19 mouse cellular contexts compared by ENCODE assay signal in genomic region chr10:94134535-94135390, GRCm38 (mm10). TPM values are rescaled to one million over a fixed set of nuclear protein-coding genes. Genes with fewer than 3 reads are reported as not detected.
DNase-seq lines count a peak whose midpoint lies in the region; TF ChIP-seq lines count a peak whose summit lies in the region.
"Had no signal": no experiment of that assay in that cellular context is flagged by ENCODE, and none has a peak within 500 bp of the region (broad histone marks: within the 10 kb centered on the region; RNA-seq: fewer than 3 reads in every experiment).

No protein-coding gene starts in this region.

- WGBS in liver, adult 2 months = 74% methylated on average over 12 of the region's 12 CpGs

- peak overlapping the region; percentile 28; the same call in 1 of the 2 replicates for H3K27ac ChIP-seq in layer of hippocampus, adult 2 months
- H3K27ac ChIP-seq in liver, adult 2 months (replicated peaks; ENCODE audit: insufficient read depth, low read depth, low read length) = no peak overlapping the region
- H3K27ac ChIP-seq: embryonic facial prominence, embryonic 10.5 days; forebrain, embryonic 10.5 days; heart, adult 2 months; heart, embryonic 15.5 days; hindbrain, embryonic 14.5 days had no signal

- peaks cover 46% of the 10 kb centered on the region for H3K36me3 ChIP-seq in liver, adult 2 months (ENCODE audit: control insufficient read depth, insufficient read depth, low read length)
- H3K36me3 ChIP-seq: heart, embryonic 15.5 days had no signal

- no peak for DNase-seq in layer of hippocampus, adult 2 months (ENCODE audit: low spot score in 2 of 2)
- no peak for DNase-seq in layer of hippocampus, postnatal 36 days
- peak; percentile 80 for DNase-seq in liver, adult 2 months (ENCODE audit: extremely low read depth, low read depth, low spot score)
- no peak for DNase-seq in liver
- DNase-seq in fat pad, adult 2 months (ENCODE audit: extremely low read depth, low read depth, low spot score) = peak; percentile 76
- peak; percentile 23 for DNase-seq in retina, postnatal 1 day
- no peak for DNase-seq in thymus, postnatal 36 days
- DNase-seq: adrenal gland, postnatal 14 days; cerebellum, adult 18-20 months; cerebellum, adult 9-11 months; gastrocnemius, postnatal 10 days; heart, adult 2 months; heart, postnatal 14 days had no signal

- H3K9ac ChIP-seq in liver, adult 2 months (ENCODE audit: low read depth, low read length) = no peak overlapping the region
- H3K9ac ChIP-seq: heart, embryonic 15.5 days; hindbrain, embryonic 14.5 days had no signal

- TF ChIP-seq CTCF in layer of hippocampus, adult 2 months (conservative IDR thresholded peaks at IDR 0.05) = no peak
- TF ChIP-seq CTCF in liver, adult 2 months (IDR thresholded peaks at IDR 0.05; ENCODE audit: low read depth, low read length) = no peak

- H3K27me3 ChIP-seq in liver, adult 2 months (ENCODE audit: control insufficient read depth, insufficient read depth, low read length) = no peaks in the 10 kb centered on the region
- H3K27me3 ChIP-seq: CH12.LX; heart, embryonic 15.5 days; Patski had no signal

- no peak for TF ChIP-seq POLR2A in liver, adult 2 months (IDR thresholded peaks at IDR 0.05; ENCODE audit: extremely low read depth, insufficient read depth, low read length)

- peaks cover 7% of the 10 kb centered on the region for H3K4me1 ChIP-seq in liver, adult 2 months (ENCODE audit: control insufficient read depth, insufficient read depth, low read length)
- H3K4me1 ChIP-seq: forebrain, embryonic 10.5 days had no signal

- no peaks in the 10 kb centered on the region for H3K79me2 ChIP-seq in liver, adult 2 months (ENCODE audit: control insufficient read depth, insufficient read depth, low read length)

- H3K4me3 ChIP-seq in layer of hippocampus, adult 2 months = no peak overlapping the region
- H3K4me3 ChIP-seq in liver, adult 2 months (ENCODE audit: insufficient read depth, low read depth, low read length) = no peak overlapping the region
- H3K4me3 ChIP-seq: embryonic facial prominence, embryonic 10.5 days; forebrain, embryonic 10.5 days; heart, adult 2 months; heart, embryonic 15.5 days had no signal

RNA-seq across cellular contexts. Expression of gene Nr2c1, which starts 13.1 kb away (rescaled TPM):
- 10 to 100 TPM in 1 of 2 experiments, 1 to 10 TPM in 1; 8.9 to 10.1 TPM for total RNA-seq in layer of hippocampus, adult 2 months (2021)
- total RNA-seq in layer of hippocampus, postnatal 36 days (2021) = 1 to 10 TPM; 9.2 to 9.7 TPM
- total RNA-seq in liver, adult 2 months (2014; rRNA removed) = 6.4 and 8.3 TPM in 2 replicates
- polyA plus RNA-seq in liver, adult 2 months (2012; rRNA removed) = 3.4 and 3.7 TPM in 2 replicates

Comparison
In these comparisons a context has a peak if more than half of its experiments do, and no peak if none do; other contexts are left out.
1. DNase-seq: peak in liver, adult 2 months (single experiment), fat pad, adult 2 months (single experiment) and retina, postnatal 1 day (single experiment); none in layer of hippocampus, adult 2 months (0 of 2), layer of hippocampus, postnatal 36 days (0 of 2), liver (single experiment) and thymus, postnatal 36 days (0 of 2).